Mouse (Mus musculus) liver, embryonic 16.5 days (tissue): Measurements from ENCODE around the gene Traf3. TPM values are rescaled to one million over a fixed set of nuclear protein-coding genes. Genes with fewer than 3 reads are reported as not detected.

ENCODE experiments used
- ATAC-seq: fragments of 200-750 bp; cut with Nextera tagmentation; 2 replicates; pipeline ENCODE4 v1.8.0; 2017; ENCODE audit warnings: low read depth, mild to moderate bottlenecking, moderate number of reproducible peaks, moderate library complexity
- H3K27ac ChIP-seq: fragments of 300-500 bp; sonication (generic); 2 replicates; pipeline ENCODE4 v1.5.1; 2014; ENCODE audit warnings: mild to moderate bottlenecking, low read length
- H3K27me3 ChIP-seq: fragments of 300-500 bp; sonication (generic); 2 replicates; pipeline ENCODE4 v1.6.1; 2014; ENCODE audit warnings: low read depth, low read length, mixed read lengths; ENCODE audit not compliant: control insufficient read depth, insufficient read depth
- H3K36me3 ChIP-seq: fragments of 300-500 bp; sonication (generic); 2 replicates; pipeline ENCODE4 v1.6.1; 2014; ENCODE audit warnings: mild to moderate bottlenecking; ENCODE audit not compliant: control insufficient read depth, insufficient read depth
- H3K4me1 ChIP-seq: fragments of 300-500 bp; sonication (generic); 2 replicates; pipeline ENCODE4 v1.6.1; 2014; ENCODE audit warnings: low read depth, low read length, mixed read lengths; ENCODE audit not compliant: control insufficient read depth
- H3K4me2 ChIP-seq: fragments of 300-500 bp; sonication (generic); 2 replicates; pipeline ENCODE4 v1.6.1; 2014; ENCODE audit warnings: low read depth, low read length, mixed read lengths
- H3K4me3 ChIP-seq: fragments of 300-500 bp; sonication (generic); 2 replicates; pipeline ENCODE4 v1.5.1; 2014; ENCODE audit warnings: low read depth, mild to moderate bottlenecking, low read length
- H3K9ac ChIP-seq: fragments of 300-500 bp; sonication (generic); 2 replicates; pipeline ENCODE4 v1.6.1; 2014; ENCODE audit warnings: low read depth, low read length
- H3K9me3 ChIP-seq: fragments of 300-500 bp; sonication (generic); replicated peaks from 2 replicates; pipeline ENCODE4 v1.6.1; 2016; ENCODE audit warnings: low read length; ENCODE audit not compliant: control insufficient read depth
- WGBS: fragments of 180-500 bp; shearing (Covaris S2); extraction: QIAGEN DNeasy Blood & Tissue Kit; methylation state at CpG from one replicate; pipeline ENCODE4 v1.1.7; 2014; ENCODE audit not compliant: insufficient replicate concordance; 5-methylcytosine and 5-hydroxymethylcytosine counted together
- polyA plus RNA-seq: library from polyadenylated mRNA; unstranded; fragments of >200 nt; fragmentation: Nextera tagmentation; extraction: Ambion mirVana; gene quantifications from 2 replicates; pipeline ENCODE4 v1.2.1, GENCODE M21; 2015

Traf3 gene
- polyA plus RNA-seq, 1 experiment from 2014 or later: 1.6 TPM

DNA sequence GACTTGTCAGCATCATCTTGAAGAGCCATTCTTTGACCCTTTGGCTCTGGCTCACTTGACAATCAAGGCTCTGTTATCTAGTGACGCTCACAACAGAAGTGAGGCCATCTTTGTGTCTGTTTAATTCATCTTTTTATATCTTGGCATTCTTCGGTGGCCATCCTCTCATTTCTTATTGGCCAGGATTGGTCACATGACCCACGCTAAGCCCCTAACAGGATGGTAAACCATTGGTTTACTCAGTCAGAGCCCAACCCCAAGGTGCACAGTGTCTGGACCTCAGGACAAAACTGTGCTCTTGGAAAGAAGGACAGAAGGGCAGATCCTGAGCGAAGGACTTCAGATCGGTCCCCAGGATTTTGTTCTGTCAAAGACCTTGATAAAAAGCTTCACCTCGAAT, 13.6 kb upstream of the Traf3 start:
- 72% methylated on average over 6 of the region's 6 CpGs for WGBS
- ATAC-seq: no peak
- Histone ChIP-seq H3K27ac (no peak overlapping the region), H3K4me3 (no peak overlapping the region), H3K27me3 (no peaks in the 10 kb centered on the region), H3K9me3 (no peaks in the 10 kb centered on the region; the same call in 1 of the 2 replicates), H3K36me3 (no peaks in the 10 kb centered on the region), H3K4me1 (peaks cover 33% of the 10 kb centered on the region), H3K4me2 (no peak overlapping the region), H3K9ac (no peak overlapping the region)

GRCm38 (mm10) chr12:111152981-111153710, 13.0 kb upstream of the Traf3 start:
- Histone ChIP-seq H3K9me3 (no peaks in the 10 kb centered on the region; the same call in 1 of the 2 replicates), H3K36me3 (no peaks in the 10 kb centered on the region), H3K9ac (no peak overlapping the region), H3K4me1 (peaks cover 35% of the 10 kb centered on the region), H3K4me3 (no peak overlapping the region), H3K4me2 (no peak overlapping the region), H3K27ac (no peak overlapping the region), H3K27me3 (no peaks in the 10 kb centered on the region)
- no peak for ATAC-seq
- WGBS: 59% methylated on average over 7 of the region's 7 CpGs

DNA sequence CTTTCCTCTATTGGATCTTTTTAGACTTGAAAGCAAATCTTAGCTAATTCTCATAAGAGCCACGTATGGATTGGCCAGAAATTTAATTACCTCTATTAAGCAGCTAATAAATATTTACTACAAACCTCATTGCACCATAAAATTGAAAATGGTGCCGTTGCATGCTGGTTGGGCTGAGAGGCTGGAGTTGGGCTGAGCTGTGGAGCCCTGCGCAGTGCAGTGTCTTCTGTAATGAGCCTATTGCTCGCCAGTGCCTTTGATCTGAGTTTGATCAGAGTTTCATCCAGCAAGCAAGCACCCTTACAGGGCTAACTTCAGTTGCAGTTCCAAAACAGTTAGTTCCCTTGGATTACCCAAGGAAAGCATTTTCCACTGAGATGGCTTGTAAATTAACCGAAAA, 12.2 kb upstream of the Traf3 start:
- Histone ChIP-seq H3K9ac (no peak overlapping the region), H3K27ac (no peak overlapping the region), H3K4me3 (no peak overlapping the region), H3K9me3 (no peaks in the 10 kb centered on the region; the same call in 1 of the 2 replicates), H3K4me2 (no peak overlapping the region), H3K27me3 (no peaks in the 10 kb centered on the region), H3K36me3 (no peaks in the 10 kb centered on the region), H3K4me1 (peaks cover 33% of the 10 kb centered on the region)
- WGBS: 75% methylated on average over 5 of the region's 5 CpGs
- no peak for ATAC-seq

- Histone ChIP-seq H3K36me3 (no peaks in the 10 kb centered on the region), H3K27ac (no peak overlapping the region), H3K27me3 (no peaks in the 10 kb centered on the region), H3K4me3 (no peak overlapping the region), H3K9ac (no peak overlapping the region), H3K4me2 (no peak overlapping the region), H3K9me3 (no peaks in the 10 kb centered on the region; the same call in 1 of the 2 replicates), H3K4me1 (peaks cover 31% of the 10 kb centered on the region)
- 65% methylated on average over 6 of the region's 6 CpGs for WGBS
- ATAC-seq: no peak
Observed at GRCm38 (mm10) chr12:111154641-111155040, 11.5 kb upstream of the Traf3 start.

- H3K4me3 ChIP-seq: no peak overlapping the region
- H3K4me2 ChIP-seq: no peak overlapping the region
- ATAC-seq: no peak
- H3K9me3 ChIP-seq: no peaks in the 10 kb centered on the region; the same call in 1 of the 2 replicates
- H3K36me3 ChIP-seq: no peaks in the 10 kb centered on the region
- H3K4me1 ChIP-seq: peaks cover 28% of the 10 kb centered on the region
- H3K27me3 ChIP-seq: no peaks in the 10 kb centered on the region
- WGBS: 83% methylated on average over 1 of the region's 1 CpGs
- H3K27ac ChIP-seq: no peak overlapping the region
- no peak overlapping the region for H3K9ac ChIP-seq
Observed at GRCm38 (mm10) chr12:111155756-111156155, 10.4 kb upstream of the Traf3 start.

GRCm38 (mm10) chr12:111159659-111160428, 6.3 kb upstream of the Traf3 start:
- Histone ChIP-seq H3K4me2 (peak overlapping the region; percentile 51), H3K4me1 (peaks cover 30% of the 10 kb centered on the region)
- WGBS: 13% methylated on average over 12 of the region's 12 CpGs

DNA sequence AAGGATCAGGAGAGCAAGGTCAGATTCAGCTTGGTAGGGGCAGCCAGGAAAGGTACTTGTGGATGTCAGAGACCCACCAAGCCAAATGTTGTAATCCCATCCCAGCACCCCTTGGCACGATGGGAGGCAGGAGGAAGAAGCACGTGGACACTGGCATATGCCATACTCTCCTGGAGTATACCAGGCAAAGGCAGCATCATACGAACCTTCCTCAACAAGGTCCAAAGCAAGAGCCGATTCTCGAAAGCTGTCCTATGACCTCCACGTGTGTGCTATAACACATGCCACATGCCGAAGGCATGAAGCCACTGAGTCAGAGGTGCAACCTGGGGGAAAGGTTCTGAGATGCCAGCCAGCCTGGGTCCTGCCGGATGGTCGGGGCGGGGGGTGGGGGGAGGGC, 5.3 kb upstream of the Traf3 start:
- peaks cover 40% of the 10 kb centered on the region for H3K4me1 ChIP-seq
- no peaks in the 10 kb centered on the region for H3K9me3 ChIP-seq
- no peak for ATAC-seq
- no peaks in the 10 kb centered on the region for H3K27me3 ChIP-seq
- H3K4me3 ChIP-seq: no peak overlapping the region
- 72% methylated on average over 10 of the region's 10 CpGs for WGBS
- no peak overlapping the region for H3K9ac ChIP-seq
- no peak overlapping the region for H3K27ac ChIP-seq
- H3K36me3 ChIP-seq: no peaks in the 10 kb centered on the region
- no peak overlapping the region for H3K4me2 ChIP-seq

More at GRCm38 (mm10) chr12:111159659-111160428, 6.3 kb upstream of the Traf3 start:
- Histone ChIP-seq H3K27ac (peak overlapping the region; percentile 77), H3K4me3 (peak overlapping the region; percentile 10; the same call in 1 of the 2 replicates), H3K9me3 (no peaks in the 10 kb centered on the region; the same call in 1 of the 2 replicates), H3K36me3 (no peaks in the 10 kb centered on the region), H3K9ac (peak overlapping the region; percentile 52), H3K27me3 (no peaks in the 10 kb centered on the region)
- peak; percentile 48; the same call in 1 of the 2 replicates for ATAC-seq

GRCm38 (mm10) chr12:111161943-111162311, 4.2 kb upstream of the Traf3 start:
- Histone ChIP-seq H3K4me3 (no peak overlapping the region), H3K36me3 (no peaks in the 10 kb centered on the region), H3K4me2 (no peak overlapping the region), H3K9me3 (no peaks in the 10 kb centered on the region), H3K4me1 (peaks cover 40% of the 10 kb centered on the region), H3K27me3 (no peaks in the 10 kb centered on the region), H3K27ac (no peak overlapping the region), H3K9ac (no peak overlapping the region)
- no peak for ATAC-seq
- WGBS: 23% methylated on average over 7 of the region's 7 CpGs
